Mouse (Mus musculus) right cerebral cortex, postnatal 10 days (tissue): ENCODE measurements around the gene Cnn2.
A peak's percentile ranks its signal among the peaks of the same experiment; 100 is the strongest.

Experiments
- DNase-seq, 2 experiments: peaks; one replicate each; pipeline ENCODE4 v3.0.0; 2021; ENCODE audit warnings: low spot score in 2 of 2

Cnn2 gene

GRCm38 (mm10) chr10:79991099-79991498, 2.7 kb downstream of the Cnn2 start:
- no peak for DNase-seq

GRCm38 (mm10) chr10:79991548-79991947, 3.2 kb downstream of the Cnn2 start:
- no peak for DNase-seq

GRCm38 (mm10) chr10:79994397-79995115, 6.2 kb downstream of the Cnn2 start:
- DNase-seq = peak in 1 of 2 experiments; percentile 67

- no peak for DNase-seq
Measured at GRCm38 (mm10) chr10:79995636-79996035, 7.3 kb downstream of the Cnn2 start.

GRCm38 (mm10) chr10:79996272-79997033, 8.1 kb downstream of the Cnn2 start, which contains the start of gene Abca7:
Gene Abca7 (plus strand): TSS chr10:79996494.
- peak; percentile 95 to 97 for DNase-seq

GRCm38 (mm10) chr10:79997034-79997760, 8.8 kb downstream of the Cnn2 start:
- peak; percentile 91 for DNase-seq

GRCm38 (mm10) chr10:79997819-79998218, 9.4 kb downstream of the Cnn2 start:
- peak in 1 of 2 experiments; percentile 59 for DNase-seq

GRCm38 (mm10) chr10:80001945-80002344, 13.6 kb downstream of the Cnn2 start:
- DNase-seq = no peak

GRCm38 (mm10) chr10:80002829-80003228, 14.4 kb downstream of the Cnn2 start:
- DNase-seq = no peak

- no peak for DNase-seq
Measured at GRCm38 (mm10) chr10:80003374-80004232, 15.2 kb downstream of the Cnn2 start.

- no peak for DNase-seq
Measured at GRCm38 (mm10) chr10:80004233-80004705, 15.9 kb downstream of the Cnn2 start.

- DNase-seq = no peak
Measured at GRCm38 (mm10) chr10:80011740-80012139, 23.4 kb downstream of the Cnn2 start.

- no peak for DNase-seq
Measured at GRCm38 (mm10) chr10:80013609-80014008, 25.2 kb downstream of the Cnn2 start.

GRCm38 (mm10) chr10:80014484-80015290, 26.3 kb downstream of the Cnn2 start:
- DNase-seq = no peak

- no peak for DNase-seq
Measured at GRCm38 (mm10) chr10:80015583-80015982, 27.2 kb downstream of the Cnn2 start.

- peak in 1 of 2 experiments; percentile 64 for DNase-seq
Measured at GRCm38 (mm10) chr10:80016511-80016910, 28.1 kb downstream of the Cnn2 start, which contains the start of gene Arhgap45. Gene Arhgap45 (plus strand): TSS chr10:80016653.

GRCm38 (mm10) chr10:80016931-80017330, 28.5 kb downstream of the Cnn2 start:
- no peak for DNase-seq

GRCm38 (mm10) chr10:80017361-80017760, 29.0 kb downstream of the Cnn2 start:
- no peak for DNase-seq

- no peak for DNase-seq
Measured at GRCm38 (mm10) chr10:80017771-80018170, 29.4 kb downstream of the Cnn2 start.

- no peak for DNase-seq
Measured at GRCm38 (mm10) chr10:80018739-80019297, 30.4 kb downstream of the Cnn2 start.
